Mouse (Mus musculus): ENCODE data around the gene Greb1.

DNA sequence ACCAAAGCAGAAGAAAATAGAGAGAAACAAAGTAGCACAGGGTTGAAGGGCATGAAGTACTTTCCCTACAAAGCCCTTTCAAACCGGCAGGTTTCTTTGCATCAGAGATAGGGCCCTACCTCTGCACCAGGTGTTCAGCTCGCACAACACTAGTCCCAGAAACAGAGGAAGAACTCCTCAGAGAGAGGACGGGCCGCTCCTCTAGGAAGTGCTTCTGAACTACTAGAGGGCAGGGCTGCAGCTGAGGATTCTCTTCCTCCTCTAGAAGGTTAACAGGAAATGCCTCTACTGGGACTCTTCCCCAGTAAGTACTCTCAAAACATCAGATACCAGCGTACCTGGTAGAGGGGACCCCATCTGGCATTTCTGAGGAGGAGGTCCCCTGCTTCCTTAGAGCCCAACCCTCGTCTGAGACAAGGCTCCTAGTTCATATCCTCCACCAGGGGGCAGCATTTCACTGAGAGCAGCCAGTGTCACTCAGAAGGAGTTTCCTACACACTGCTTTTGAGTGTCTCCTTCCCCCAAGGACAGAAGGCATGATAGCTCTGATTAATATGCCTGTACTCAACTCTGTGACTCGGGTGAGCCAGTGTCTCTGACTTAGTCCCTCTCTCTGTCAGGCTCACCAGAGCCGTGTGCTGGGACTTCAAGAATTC, 81.9 kb downstream of the Greb1 start:
- peak; percentile 83 for TF ChIP-seq CTCF (IDR thresholded peaks at IDR 0.05)
- TF ChIP-seq POLR2A (IDR thresholded peaks at IDR 0.05; ENCODE audit: insufficient read depth, low read depth, low read length) = no peak
